Mouse (Mus musculus): ENCODE measurements around the gene Slc25a39. TPM values are rescaled to one million over a fixed set of nuclear protein-coding genes. Genes with fewer than 3 reads are reported as not detected.

Slc25a39 gene
- total RNA-seq (2014; rRNA removed) (169 and 194 TPM in 2 replicates), polyA plus RNA-seq (2015; fragmentation: Nextera tagmentation; extraction: Ambion mirVana) (165 and 176 TPM in 2 replicates)

DNA sequence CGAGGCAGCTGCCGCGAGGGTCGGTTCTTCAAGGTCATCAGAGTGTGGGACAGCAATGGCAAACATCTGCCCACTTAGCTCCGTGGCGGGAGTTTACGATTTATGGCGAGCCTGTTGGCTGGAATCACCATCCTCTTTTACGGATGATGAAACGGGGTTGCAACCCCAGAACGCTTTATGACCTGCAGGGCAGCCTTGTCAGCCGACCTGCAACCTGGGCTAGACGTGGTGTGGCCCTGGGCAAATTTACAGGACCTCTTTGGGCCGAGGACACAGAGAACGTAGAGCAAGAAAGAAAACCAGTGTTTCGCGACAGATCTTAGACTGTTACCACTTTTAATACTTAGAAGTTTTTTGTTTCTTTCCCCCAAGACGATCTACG lies at the start of gene Slc25a39:
Gene Slc25a39 (minus strand): TSS at position 113 of the 382 bp plus-strand sequence.
- peak within 1 kb of the TSS; percentile 73 for H3K4me2 ChIP-seq (ENCODE audit: low read depth, low read length)
- H3K36me3 ChIP-seq (ENCODE audit: insufficient read depth, low read length): peaks cover 19% of the 10 kb centered on the region; the same call in 1 of the 2 replicates
- no peaks in the 10 kb centered on the region for H3K27me3 ChIP-seq (ENCODE audit: insufficient read depth, low read length)
- WGBS: under 1% methylated on average over 19 of the region's 19 CpGs
- H3K9me3 ChIP-seq (ENCODE audit: low read length): no peaks in the 10 kb centered on the region
- H3K4me1 ChIP-seq (ENCODE audit: insufficient read depth, low read length): peaks cover 17% of the 10 kb centered on the region
- H3K4me3 ChIP-seq (ENCODE audit: low read length): peak within 1 kb of the TSS; percentile 71
- DNase-seq (ENCODE audit: low spot score): no peak
- peak within 1 kb of the TSS; percentile 88 for H3K27ac ChIP-seq
- peak within 1 kb of the TSS; percentile 69 for H3K9ac ChIP-seq (replicated peaks; ENCODE audit: low read length)
- ATAC-seq: no peak
- TF ChIP-seq CTCF (IDR thresholded peaks at IDR 0.05; ENCODE audit: low read depth): no peak

DNA sequence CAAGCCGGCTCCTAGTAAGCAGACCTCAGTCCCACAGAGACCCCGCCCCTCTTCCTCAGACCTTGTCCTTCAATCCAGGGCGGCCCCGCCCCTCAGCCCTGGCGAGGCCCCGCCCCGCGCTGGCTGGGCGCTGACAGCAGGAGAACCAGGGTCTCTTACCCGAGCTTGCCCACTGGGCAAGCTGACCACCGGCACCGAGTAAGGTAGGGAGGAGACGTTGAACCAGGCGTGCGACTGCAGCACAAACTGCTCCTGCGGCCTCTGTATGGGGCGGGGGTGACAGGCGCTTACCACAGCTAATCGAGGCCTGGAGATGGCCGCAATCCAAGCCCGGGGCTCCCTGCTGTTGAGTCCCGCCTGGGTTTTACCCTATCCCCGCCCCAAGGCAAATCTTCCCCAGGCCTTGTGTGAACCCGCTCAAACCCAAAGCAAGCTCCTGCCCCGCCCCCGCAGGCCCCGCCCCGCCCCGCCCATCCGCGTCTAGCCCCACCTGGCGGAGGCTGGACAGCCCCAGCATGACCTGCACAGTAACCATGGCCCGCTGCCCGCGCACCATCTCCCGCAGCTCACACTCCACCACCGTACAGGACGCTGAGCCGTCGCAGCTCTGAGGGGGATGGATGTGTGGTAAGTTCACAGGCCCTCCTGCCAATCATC lies 48.1 kb upstream of the Slc25a39 start:
- DNase-seq (ENCODE audit: low spot score) (peak; percentile 86), ATAC-seq (peak; percentile 89)
- peak; percentile 52 for TF ChIP-seq CTCF (IDR thresholded peaks at IDR 0.05; ENCODE audit: low read depth)
- Histone ChIP-seq H3K4me1 (ENCODE audit: insufficient read depth, low read length) (peaks cover 9% of the 10 kb centered on the region; the same call in 1 of the 2 replicates), H3K36me3 (ENCODE audit: insufficient read depth, low read length) (no peaks in the 10 kb centered on the region), H3K9ac (replicated peaks; ENCODE audit: low read length) (peak overlapping the region; percentile 66), H3K9me3 (ENCODE audit: low read length) (no peaks in the 10 kb centered on the region), H3K27ac (peak overlapping the region; percentile 60; the same call in 1 of the 2 replicates), H3K4me3 (ENCODE audit: low read length) (peak overlapping the region; percentile 47), H3K4me2 (ENCODE audit: low read depth, low read length) (peak overlapping the region; percentile 89), H3K27me3 (ENCODE audit: insufficient read depth, low read length) (no peaks in the 10 kb centered on the region)
- under 1% methylated on average over 36 of the region's 40 CpGs for WGBS

- Histone ChIP-seq H3K9ac (replicated peaks; ENCODE audit: low read length) (no peak overlapping the region), H3K4me2 (ENCODE audit: low read depth, low read length) (no peak overlapping the region), H3K27ac (no peak overlapping the region), H3K4me1 (ENCODE audit: insufficient read depth, low read length) (peaks cover 11% of the 10 kb centered on the region; the same call in 1 of the 2 replicates), H3K27me3 (ENCODE audit: insufficient read depth, low read length) (no peaks in the 10 kb centered on the region), H3K9me3 (ENCODE audit: low read length) (no peaks in the 10 kb centered on the region), H3K4me3 (ENCODE audit: low read length) (no peak overlapping the region), H3K36me3 (ENCODE audit: insufficient read depth, low read length) (no peaks in the 10 kb centered on the region)
- no peak for ATAC-seq
- TF ChIP-seq CTCF (IDR thresholded peaks at IDR 0.05; ENCODE audit: low read depth): no peak
- 26% methylated on average over 10 of the region's 10 CpGs for WGBS
- DNase-seq (ENCODE audit: low spot score): no peak
These were observed 45.4 kb upstream of the Slc25a39 start for GRCm38 (mm10) chr11:102453131-102453530.

DNA sequence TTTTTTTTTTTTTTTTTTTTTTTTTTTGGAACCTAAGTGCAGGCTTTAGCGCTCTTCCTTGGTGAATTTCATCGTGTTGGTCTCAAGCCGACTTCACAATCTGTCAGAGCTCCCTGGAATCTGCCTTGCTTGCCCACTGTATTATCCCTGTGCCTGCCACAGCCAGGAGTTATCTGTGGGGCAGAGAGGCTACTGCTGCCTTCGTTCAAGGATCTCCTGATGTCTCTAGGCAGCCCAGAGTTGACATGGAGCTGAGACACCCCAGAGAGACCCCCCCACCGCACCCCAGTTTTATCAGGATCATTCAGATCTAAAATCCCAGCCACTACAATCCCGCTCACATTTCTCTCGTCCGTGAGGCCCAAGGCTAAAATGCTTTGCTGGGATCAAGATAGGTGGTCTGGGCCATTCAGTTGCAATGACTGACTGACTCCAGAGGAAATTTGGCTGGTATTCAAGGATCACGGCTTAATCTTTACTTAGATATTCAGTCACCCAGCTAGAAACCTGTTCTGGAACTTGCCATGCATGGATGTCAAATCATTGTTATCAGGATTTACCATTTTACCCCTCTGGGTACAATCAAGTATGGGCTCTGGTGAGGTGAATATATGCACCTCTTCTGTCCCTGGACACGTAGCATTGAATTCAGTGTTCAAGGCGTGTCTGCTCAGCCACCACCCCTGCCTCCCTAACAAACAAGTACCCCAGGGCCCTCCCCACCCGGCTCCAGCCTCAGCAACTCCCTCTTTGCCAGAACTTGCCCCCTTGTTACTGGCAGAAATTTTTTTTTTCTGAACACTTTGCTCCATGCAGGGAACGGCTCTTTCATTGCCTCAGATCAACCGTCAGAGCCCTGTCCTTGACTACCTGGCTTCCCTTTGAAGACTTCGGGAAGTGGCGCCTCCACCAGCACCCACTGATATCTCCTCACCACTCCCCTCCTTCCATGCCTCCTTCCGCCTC lies 41.6 kb upstream of the Slc25a39 start:
- ATAC-seq (no peak), DNase-seq (ENCODE audit: low spot score) (no peak)
- Histone ChIP-seq H3K9ac (replicated peaks; ENCODE audit: low read length) (no peak overlapping the region), H3K27ac (no peak overlapping the region), H3K27me3 (ENCODE audit: insufficient read depth, low read length) (no peaks in the 10 kb centered on the region), H3K4me2 (ENCODE audit: low read depth, low read length) (no peak overlapping the region), H3K4me1 (ENCODE audit: insufficient read depth, low read length) (peaks cover 21% of the 10 kb centered on the region; the same call in 1 of the 2 replicates), H3K9me3 (ENCODE audit: low read length) (no peaks in the 10 kb centered on the region), H3K4me3 (ENCODE audit: low read length) (no peak overlapping the region), H3K36me3 (ENCODE audit: insufficient read depth, low read length) (no peaks in the 10 kb centered on the region)
- TF ChIP-seq CTCF (IDR thresholded peaks at IDR 0.05; ENCODE audit: low read depth): no peak
- WGBS: 44% methylated on average over 17 of the region's 17 CpGs

DNA sequence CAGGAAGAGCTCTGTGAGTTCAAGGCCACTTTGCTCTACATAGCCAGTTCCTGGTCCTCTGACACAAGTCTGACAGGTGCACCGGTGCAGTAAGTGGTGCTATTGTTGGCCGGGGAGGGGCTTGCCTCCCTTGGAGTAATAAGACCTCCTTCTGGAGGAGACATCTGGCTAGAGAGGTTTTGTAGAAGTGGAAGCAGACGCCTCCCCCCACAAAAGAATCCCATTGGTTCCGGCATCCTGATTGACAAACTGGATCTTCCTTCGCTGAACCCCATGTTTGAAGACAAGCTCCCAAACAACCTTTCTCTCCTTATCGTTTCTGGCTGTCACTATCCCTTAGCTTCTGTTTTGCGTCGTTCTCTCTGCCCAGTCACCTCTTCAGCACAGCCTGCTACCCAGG lies 40.6 kb upstream of the Slc25a39 start:
- H3K4me3 ChIP-seq (ENCODE audit: low read length): peak overlapping the region; percentile 15; the same call in 1 of the 2 replicates
- 0 out of 2 replicates have a peak, but pooled peaks have one; percentile 9 for TF ChIP-seq CTCF (IDR thresholded peaks at IDR 0.05; ENCODE audit: low read depth)
- DNase-seq (ENCODE audit: low spot score) (peak; percentile 49), ATAC-seq (no peak)
- H3K4me1 ChIP-seq (ENCODE audit: insufficient read depth, low read length): peaks cover 21% of the 10 kb centered on the region; the same call in 1 of the 2 replicates
- H3K27me3 ChIP-seq (ENCODE audit: insufficient read depth, low read length): no peaks in the 10 kb centered on the region
- H3K9me3 ChIP-seq (ENCODE audit: low read length): no peaks in the 10 kb centered on the region
- 17% methylated on average over 8 of the region's 8 CpGs for WGBS
- H3K36me3 ChIP-seq (ENCODE audit: insufficient read depth, low read length): no peaks in the 10 kb centered on the region
- no peak overlapping the region for H3K9ac ChIP-seq (replicated peaks; ENCODE audit: low read length)
- peak overlapping the region; percentile 80; the same call in 1 of the 2 replicates for H3K4me2 ChIP-seq (ENCODE audit: low read depth, low read length)
- H3K27ac ChIP-seq: 0 out of 2 replicates have a peak overlapping the region, but pooled peaks have one; percentile 96

DNA sequence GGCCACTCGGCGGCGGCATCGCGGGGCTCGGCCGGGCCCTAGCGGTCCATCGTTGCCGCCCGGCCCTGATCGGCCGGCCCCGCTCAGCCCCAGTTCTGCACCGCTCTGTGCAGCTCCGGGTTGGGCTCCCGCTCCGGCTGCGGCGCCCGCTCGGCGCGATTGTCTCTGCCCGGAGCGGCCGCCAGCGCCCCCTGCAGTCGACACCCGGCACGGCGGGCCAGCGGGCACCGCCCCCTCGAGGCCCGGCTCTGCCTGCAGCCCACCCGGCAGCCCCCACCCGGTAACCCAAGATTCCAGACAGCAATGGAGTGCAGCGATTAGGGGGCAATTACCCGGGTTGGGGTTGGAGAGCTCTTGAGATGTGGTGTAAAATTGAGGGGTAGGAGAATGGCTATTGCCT lies 39.8 kb upstream of the Slc25a39 start, which contains the start of gene Fam171a2:
Gene Fam171a2 (minus strand): TSS at position 186 of the 400 bp plus-strand sequence.
- Histone ChIP-seq H3K27ac (peak within 1 kb of the TSS; percentile 96), H3K4me3 (ENCODE audit: low read length) (peak within 1 kb of the TSS; percentile 95), H3K36me3 (ENCODE audit: insufficient read depth, low read length) (peaks cover 5% of the 10 kb centered on the region; the same call in 1 of the 2 replicates), H3K9me3 (ENCODE audit: low read length) (no peaks in the 10 kb centered on the region), H3K27me3 (ENCODE audit: insufficient read depth, low read length) (no peaks in the 10 kb centered on the region), H3K9ac (replicated peaks; ENCODE audit: low read length) (peak within 1 kb of the TSS; percentile 99), H3K4me1 (ENCODE audit: insufficient read depth, low read length) (peaks cover 21% of the 10 kb centered on the region; the same call in 1 of the 2 replicates), H3K4me2 (ENCODE audit: low read depth, low read length) (peak within 1 kb of the TSS; percentile 80)
- TF ChIP-seq CTCF (IDR thresholded peaks at IDR 0.05; ENCODE audit: low read depth): peak; percentile 8
- 0% methylated on average over 39 of the region's 40 CpGs for WGBS
- peak; percentile 89 for DNase-seq (ENCODE audit: low spot score)
- peak; percentile 83 for ATAC-seq

Data from hindbrain, postnatal 0 days (tissue).